Mouse (Mus musculus) yolk sac, embryonic 10.5 days (tissue): ENCODE data around the gene Krtap4-6.
"Not testable (repeated sequence)": the region's sequence is repeated elsewhere in the genome, so short reads cannot be mapped to it uniquely, and the experiment has no call there.

Experiments
- DNase-seq: peaks from one replicate; pipeline ENCODE4 v3.0.0-alpha.2; 2017; ENCODE audit warnings: low spot score

The Krtap4-6 gene

DNA sequence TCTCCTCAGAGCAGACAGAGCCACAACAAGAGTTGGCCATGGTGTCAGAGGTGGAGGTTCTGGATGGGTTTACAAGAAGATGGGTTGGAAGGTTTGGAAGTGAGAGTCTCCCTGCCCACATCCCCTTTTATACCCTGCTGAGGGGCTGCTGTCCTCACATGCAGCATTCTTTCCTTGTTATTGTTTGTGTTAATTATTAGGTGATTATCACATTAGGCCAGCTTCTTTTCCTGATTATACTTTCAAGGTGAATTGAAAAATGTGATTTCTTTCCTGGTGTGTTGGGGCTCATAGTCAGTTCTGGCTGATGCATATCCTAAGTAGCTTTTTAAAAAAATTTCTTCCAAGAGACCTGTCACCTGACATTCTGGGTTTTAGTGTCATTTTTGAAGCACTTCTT is at the start of gene Krtap4-6:
TSS of gene Krtap4-6 (minus strand) at position 101 of the 400 bp plus-strand sequence.
- DNase-seq: no peak

DNA sequence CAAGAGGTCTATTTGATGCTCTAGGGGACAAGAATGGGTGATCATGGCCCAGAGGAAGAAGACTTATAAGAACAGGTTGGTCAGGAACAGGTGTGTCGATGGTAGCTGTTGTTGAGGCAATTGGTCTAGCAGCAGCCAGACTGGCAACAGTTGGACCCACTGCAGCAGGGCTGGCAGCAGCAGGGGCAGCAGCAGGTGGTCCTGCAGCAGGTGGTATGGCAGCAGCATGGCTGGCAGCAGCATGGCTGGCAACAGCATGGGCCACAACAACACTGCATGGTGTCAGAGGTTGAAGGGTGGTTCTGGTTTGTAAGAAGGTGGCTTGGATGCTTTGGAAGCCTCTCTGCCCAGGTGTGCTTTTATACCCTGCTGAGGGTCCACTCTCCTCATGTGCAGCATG is 24.7 kb upstream of the Krtap4-6 start, which contains the start of gene Gm14190:
TSS of gene Gm14190 (minus strand) at position 278 of the 400 bp plus-strand sequence.
- no peak for DNase-seq

DNA sequence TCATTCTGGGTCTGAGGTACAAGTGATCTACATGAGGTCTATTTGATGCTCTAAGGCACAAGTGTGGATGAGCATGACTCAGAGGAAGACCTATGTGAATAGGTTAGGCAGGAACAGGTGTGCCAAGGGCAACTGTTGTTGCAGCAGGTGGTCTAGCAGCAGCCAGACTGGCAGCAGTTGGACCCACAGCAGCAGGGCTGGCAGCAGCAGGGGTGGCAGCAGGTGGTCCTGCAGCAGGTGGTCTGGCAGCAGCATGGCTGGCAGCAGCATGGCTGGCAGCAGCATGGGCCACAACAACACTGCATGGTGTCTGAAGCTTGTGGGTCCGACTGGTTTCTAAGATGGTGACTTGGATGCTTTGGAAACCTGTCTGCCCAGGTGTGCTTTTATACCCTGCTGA is 19.5 kb upstream of the Krtap4-6 start:
- DNase-seq: not testable (repeated sequence)

DNA sequence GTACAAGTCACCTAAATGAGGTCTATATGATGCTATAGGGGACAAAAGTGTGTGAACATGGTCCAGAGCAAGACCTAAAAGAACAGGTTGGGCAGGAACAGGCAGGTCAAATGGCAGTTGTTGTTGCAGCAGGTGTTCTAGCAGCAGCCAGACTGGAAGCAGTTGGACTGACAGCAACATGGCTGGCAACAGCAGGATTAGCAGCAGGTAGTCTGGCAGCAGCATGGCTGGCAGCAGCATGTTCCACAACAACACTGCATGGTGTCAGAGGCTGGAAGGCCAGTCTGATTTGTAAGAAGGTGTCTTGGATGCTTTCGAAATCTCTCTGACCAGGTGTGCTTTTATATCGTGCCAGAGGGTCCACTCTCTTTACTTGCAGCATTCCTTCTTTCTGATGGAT is 17.7 kb upstream of the Krtap4-6 start:
- no peak for DNase-seq

DNA sequence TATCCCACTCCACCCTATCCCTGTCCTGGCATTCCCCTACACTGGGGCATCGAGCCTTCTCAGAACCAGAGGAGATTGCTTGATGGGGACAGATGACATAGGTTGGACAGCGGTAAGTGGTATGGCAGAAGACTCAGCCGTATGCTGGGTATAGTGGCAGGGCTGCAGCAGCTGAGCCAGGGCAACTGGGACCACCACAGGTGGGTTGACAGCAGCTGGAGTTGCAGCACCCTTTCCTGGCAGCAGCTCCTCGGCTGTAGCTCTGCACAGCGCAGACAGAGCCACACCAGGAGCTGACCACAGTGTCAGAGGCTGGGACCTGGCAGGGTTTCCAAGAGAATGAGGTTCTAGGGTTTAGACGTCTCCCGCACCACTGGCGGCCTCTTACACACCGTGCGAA is 3.0 kb downstream of the Krtap4-6 start:
- DNase-seq: no peak

DNA sequence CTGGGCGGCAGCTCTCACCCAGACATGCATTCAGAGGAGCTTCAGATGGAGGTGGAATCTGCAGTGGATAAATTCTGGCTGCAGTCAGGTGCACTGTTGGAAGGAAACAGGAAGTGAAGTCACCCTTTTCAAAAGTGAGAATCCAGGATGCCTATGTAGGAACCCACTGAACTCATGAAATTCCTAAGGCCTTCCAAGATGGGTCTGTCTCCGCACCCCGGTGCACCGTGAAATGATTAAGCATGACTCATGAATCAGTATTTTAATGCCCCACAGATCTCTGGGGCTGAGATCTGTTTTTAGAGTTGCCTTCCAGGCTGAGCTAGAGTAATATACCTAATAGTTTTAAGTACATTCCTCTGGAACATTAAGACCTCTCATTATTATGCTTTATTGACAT is 6.5 kb downstream of the Krtap4-6 start:
- DNase-seq: no peak

DNA sequence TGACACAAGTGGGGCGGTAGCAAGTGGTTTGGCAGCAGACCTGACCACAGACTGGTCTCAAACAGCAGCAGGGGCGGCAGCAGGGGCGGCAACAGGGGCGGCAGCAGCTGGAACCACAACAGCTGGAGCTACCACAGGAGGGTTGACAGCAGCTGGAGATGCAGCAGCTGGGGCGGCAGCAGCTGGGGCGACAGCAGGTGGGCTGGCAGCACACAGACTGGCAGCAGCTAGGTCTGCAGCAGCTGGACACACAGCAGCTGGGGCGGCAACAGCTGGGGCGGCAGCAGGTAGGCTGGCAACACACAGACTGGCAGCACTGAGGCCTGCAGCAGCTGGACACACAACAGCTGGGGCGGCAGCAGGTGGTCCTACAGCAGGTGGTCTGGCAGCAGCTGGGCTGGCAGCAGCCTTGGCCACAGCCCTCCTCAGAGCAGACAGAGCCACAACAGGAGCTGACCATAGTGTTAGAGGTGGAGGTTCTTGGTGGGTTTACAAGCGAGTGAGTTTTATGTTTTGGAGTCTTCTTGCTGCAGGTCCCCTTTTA is 7.2 kb downstream of the Krtap4-6 start, which contains the start of gene Gm11563:
TSS of gene Gm11563 (minus strand) at position 494 of the 544 bp plus-strand sequence.
- not testable (repeated sequence) for DNase-seq

DNA sequence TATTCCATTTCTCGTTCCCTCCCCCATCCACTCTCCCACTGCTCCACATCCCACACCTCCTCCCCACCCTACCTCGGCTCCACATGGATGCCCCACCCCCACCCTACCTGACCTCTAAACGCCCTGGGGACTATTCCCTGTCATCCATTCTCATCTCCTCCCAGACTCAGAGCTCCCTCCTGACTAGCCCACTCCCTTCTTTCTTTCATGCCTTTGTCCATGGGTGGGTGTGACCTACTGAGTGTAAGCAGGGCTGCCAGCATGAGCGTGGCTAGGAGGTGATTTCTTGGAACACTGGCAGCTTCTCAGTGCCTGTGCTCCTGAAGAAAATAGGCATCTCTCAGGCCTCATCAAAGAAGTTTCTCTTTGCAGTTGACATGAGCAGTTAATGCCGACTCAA is 8.7 kb downstream of the Krtap4-6 start:
- DNase-seq: no peak

DNA sequence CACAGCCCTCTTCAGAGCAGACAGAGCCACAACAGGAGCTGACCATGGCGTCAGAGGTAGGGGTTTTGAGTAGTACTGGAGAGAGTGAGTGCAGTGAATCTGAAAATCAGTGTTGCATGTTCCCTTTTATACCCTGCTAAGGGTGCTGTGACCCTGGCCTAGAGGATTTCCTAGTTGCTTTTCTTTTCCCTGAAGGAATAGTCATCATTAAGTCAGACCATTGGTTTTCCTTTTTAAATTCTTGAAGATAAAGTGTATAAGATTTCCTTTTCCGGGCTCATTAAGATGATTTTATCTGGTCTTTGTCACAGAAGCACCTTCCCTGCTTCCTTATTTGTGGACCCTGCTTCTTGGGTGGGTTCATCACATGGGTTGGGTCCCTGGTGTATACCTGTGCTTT is 15.6 kb downstream of the Krtap4-6 start, which contains the start of gene Gm11555:
TSS of gene Gm11555 (minus strand) at position 101 of the 400 bp plus-strand sequence.
- DNase-seq: no peak

DNA sequence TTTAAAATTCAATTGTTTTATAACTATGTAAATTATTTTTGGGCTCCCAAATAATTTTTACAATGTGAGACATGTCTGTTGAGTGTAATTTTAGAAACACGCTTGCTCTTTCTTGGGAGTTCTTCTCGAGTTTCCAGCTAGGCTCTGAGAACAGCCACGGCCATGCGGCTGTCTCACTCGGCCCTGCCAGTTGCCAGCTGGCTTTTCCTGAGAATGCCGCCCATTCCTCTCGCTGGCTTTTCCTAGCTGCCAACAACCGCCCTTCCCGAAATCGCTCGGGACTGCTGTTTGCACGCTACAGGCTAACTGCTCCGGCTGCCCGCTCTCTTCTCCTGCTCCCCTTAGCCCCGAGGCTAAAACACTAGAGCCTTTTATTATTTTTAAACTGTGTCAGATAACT is 19.3 kb downstream of the Krtap4-6 start:
- DNase-seq: no peak

DNA sequence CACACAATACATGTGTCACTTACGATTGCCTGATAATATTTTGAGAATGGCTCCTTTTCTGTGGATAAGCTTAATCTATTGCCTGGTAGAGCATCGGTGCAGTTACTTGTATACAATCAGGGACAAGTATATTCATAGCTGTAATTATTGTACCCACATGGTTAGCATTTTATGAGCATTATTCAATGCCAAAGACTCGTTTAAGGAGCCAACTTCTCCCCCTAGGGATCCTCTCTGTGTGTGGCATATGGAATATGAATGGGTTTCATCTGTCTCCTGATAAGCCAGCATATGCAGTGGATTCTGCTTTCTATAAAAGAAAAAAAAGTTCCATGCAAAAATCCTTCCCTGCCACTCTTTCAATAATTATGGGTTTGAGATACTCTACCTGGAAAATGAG is 21.4 kb downstream of the Krtap4-6 start:
- DNase-seq: no peak

DNA sequence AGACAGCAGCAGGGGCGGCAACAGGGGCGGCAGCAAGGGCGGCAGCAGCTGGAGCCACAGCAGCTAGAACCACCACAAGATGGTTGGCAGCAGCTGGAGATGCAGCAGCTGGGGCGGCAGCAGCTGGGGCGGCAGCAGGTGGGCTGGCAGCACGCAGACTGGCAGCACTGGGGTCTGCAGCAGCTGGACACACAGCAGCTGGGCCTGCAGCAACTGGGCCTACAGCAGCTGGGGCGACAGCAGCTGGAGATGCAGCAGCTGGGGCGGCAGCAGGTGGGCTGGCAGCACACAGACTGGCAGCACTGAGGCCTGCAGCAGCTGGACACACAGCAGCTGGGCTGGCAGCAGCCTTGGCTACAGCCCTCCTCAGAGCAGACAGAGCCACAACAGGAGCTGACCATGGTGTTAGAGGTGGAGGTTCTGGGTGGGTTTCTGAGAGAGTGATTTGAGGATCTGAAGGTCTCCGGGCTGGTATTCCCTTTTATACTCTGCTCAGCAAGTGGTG is 22.1 kb downstream of the Krtap4-6 start, which contains the start of gene Krtap4-7:
TSS of gene Krtap4-7 (minus strand) at position 455 of the 505 bp plus-strand sequence.
- not testable (repeated sequence) for DNase-seq

DNA sequence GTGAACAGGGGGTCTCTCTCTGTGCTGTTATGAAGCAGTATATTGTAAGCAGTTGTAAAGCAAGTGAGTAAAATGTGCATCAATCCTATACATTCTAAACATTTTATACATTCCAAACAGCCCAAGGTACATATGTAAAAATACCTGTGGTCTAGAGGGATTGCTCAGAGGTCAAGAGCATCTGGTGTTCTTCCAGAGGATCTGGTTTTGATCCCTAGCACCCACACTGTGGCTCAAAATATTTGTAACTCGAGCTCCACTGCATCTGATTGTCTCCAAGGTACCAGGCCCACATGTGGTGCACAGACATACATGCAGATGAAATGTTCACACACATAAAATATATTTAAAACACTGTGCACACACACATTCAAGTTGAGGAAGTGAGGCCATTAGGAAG is 24.8 kb downstream of the Krtap4-6 start:
- DNase-seq: no peak

DNA sequence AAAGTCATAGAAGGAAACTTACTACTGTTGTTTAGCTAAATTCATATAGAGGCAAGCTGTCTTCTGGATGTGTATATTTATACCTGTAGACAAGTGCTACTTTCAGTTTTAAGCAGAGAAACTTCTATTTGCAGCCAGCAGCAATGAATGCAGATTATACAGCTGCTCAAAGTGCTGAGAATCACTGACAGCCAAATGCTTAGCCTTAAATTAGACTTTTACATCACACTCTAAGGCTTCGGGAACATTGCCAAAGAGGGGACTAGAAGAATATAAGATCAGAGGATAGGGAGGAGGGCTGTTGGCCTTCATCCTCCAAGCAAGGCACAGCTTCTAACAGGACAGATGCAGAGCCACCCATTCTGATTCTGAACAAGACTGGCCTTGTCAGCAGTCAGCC is 28.7 kb downstream of the Krtap4-6 start:
- no peak for DNase-seq

DNA sequence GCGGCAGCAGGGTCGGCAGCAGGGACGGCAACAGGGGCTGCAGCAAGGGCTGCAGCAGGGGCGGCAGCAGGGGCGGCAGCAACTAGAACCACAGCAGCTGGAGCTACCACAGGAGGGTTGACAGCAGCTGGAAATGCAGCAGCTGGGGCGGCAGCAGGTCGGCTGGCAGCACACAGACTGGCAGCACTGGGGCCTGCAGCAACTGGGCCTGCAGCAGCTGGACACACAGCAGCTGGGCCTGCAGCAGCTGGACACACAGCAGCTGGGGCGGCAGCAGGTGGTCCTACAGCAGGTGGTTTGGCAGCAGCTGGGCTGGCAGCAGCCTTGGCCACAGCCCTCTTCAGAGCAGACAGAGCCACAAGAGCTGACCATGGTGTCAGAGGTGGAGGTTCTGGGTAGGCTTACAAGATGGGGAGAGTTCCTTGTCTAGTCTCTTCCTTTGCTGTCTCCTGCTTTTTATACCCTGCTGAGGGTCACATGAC is 31.1 kb downstream of the Krtap4-6 start, which contains the start of gene Krtap4-2:
TSS of gene Krtap4-2 (minus strand) at position 432 of the 482 bp plus-strand sequence.
- DNase-seq: no peak

DNA sequence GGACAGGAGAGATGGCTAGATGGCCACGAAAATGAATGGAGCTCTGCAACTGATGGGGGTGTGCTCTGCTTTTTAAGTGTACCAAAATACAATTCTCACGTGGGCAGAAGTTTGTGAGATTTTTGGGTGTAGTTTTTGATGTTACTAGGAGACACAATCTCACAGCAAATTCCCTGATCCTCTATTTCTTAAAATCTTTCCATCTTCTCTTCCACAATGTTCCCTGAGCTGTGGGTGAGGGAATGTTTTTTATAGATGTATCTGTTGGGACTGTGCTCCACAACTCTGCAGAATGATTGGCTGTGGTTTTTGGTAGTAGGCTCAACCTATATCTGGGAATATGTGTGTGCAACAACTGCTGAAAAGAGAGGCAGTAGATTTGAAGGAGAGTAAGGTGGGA is 32.5 kb downstream of the Krtap4-6 start:
- no peak for DNase-seq

DNA sequence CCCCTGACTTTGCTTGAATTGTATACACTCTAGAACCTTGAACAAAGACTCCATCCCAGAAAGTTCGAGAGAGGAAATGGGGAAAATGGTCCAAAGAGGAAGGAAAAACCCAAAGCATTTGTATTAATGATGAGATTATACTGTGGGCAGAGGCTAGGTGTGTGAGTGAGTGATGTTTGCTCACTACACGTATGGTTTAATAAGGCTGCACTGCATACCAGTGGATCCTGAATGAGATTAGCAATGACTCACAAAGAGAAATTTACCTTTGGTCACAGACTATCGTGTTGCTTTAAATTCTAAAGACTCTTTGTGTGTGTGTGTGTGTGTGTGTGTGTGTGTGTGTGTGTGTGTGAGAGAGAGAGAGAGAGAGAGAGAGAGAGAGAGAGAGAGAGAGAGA is 34.9 kb downstream of the Krtap4-6 start:
- no peak for DNase-seq

DNA sequence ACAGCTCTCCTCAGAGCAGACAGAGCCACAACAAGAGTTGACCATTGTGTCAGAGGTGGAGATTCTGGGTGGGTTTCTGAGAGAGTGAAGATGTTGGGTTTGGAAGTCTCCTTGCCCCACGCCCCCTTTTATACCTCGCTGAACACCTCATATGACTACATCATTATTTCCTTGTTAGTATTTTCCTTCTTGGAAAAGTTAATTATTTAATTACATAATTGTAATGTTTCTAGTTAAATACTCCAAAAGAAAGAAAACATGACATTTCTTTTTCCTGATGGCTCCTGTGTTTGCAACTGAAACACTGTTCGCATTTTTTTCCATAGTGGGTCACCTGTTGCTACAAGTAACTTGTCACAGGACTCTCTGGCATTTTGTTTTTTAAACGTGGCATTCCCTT is 37.6 kb downstream of the Krtap4-6 start, which contains the start of gene Krtap4-1:
TSS of gene Krtap4-1 (minus strand) at position 101 of the 400 bp plus-strand sequence.
- no peak for DNase-seq

DNA sequence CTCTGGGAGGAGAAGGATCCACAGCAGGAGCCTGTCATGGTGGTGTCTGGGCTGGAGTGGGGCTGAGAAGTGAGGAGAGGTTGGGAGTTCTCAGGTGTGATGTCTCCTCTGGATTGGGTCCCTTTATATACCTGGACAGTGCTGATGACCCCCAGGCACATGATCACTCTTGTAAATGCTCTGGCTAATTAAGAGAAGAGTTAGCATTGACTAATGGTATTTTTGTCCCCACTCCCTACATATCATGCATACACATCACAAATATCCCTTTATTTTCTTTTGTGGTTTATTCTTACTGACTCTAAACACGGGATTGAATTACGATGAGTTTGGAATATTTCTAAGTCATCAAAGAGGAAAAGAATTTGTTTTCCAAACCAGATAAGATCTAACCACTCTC is 45.4 kb downstream of the Krtap4-6 start, which contains the start of gene Gm11562:
TSS of gene Gm11562 (minus strand) at position 101 of the 400 bp plus-strand sequence.
- DNase-seq: no peak
